ENCODE assay signal across 18 mouse cellular contexts in genomic region chr2:181154361-181154760, GRCm38 (mm10). TPM values are rescaled to one million over a fixed set of nuclear protein-coding genes. Genes with fewer than 3 reads are reported as not detected.
DNase-seq lines count a peak whose midpoint lies in the region; ATAC-seq and TF ChIP-seq lines count a peak whose summit lies in the region.
"Had no signal": no experiment of that assay in that cellular context is flagged by ENCODE, and none has a peak within 500 bp of the region (broad histone marks: within the 10 kb centered on the region; RNA-seq: fewer than 3 reads in every experiment).

No protein-coding gene starts in this region.

- ATAC-seq in heart, embryonic 13.5 days (ENCODE audit: extremely low read depth, insufficient number of reproducible peaks, low FRiP score, low TSS enrichment), result no peak
- no peak for ATAC-seq in neural tube, embryonic 15.5 days (ENCODE audit: low FRiP score)
- ATAC-seq: activated CD4-positive, CD25-positive, alpha-beta regulatory T cell, adult 4 months had no signal

- H3K9ac ChIP-seq in heart, embryonic 13.5 days, result 0 out of 2 replicates have a peak overlapping the region, but pooled peaks have one; percentile 19
- H3K9ac ChIP-seq in neural tube, embryonic 15.5 days (replicated peaks), result no peak overlapping the region
- H3K9ac ChIP-seq: embryonic facial prominence, embryonic 12.5 days had no signal

- H3K9me3 ChIP-seq in heart, embryonic 13.5 days, result no peaks in the 10 kb centered on the region
- no peaks in the 10 kb centered on the region for H3K9me3 ChIP-seq in neural tube, embryonic 15.5 days (replicated peaks)
- H3K9me3 ChIP-seq: embryonic facial prominence, embryonic 12.5 days; limb, embryonic 12.5 days had no signal

- no peak for TF ChIP-seq POLR2A in cortical plate, adult 2 months (IDR thresholded peaks at IDR 0.05; ENCODE audit: extremely low read depth, insufficient read depth, low read length)

- H3K36me3 ChIP-seq in heart, embryonic 13.5 days, result peaks cover 44% of the 10 kb centered on the region
- peaks cover 22% of the 10 kb centered on the region for H3K36me3 ChIP-seq in neural tube, embryonic 15.5 days
- H3K36me3 ChIP-seq: embryonic facial prominence, embryonic 12.5 days; limb, embryonic 12.5 days had no signal

- peaks cover 81% of the 10 kb centered on the region for H3K27me3 ChIP-seq in heart, embryonic 13.5 days (replicated peaks)
- H3K27me3 ChIP-seq in neural tube, embryonic 15.5 days (replicated peaks), result peaks cover 16% of the 10 kb centered on the region; the same call in 1 of the 2 replicates

- TF ChIP-seq CTCF in cortical plate, adult 2 months (IDR thresholded peaks at IDR 0.05; ENCODE audit: extremely low read depth, insufficient read depth, low read length), result no peak

- H3K27ac ChIP-seq in heart, embryonic 13.5 days (replicated peaks), result peak overlapping the region; percentile 93
- H3K27ac ChIP-seq in cortical plate, adult 2 months (ENCODE audit: insufficient read depth, low read length), result no peak overlapping the region
- no peak overlapping the region for H3K27ac ChIP-seq in neural tube, embryonic 15.5 days (replicated peaks)
- H3K27ac ChIP-seq: embryonic facial prominence, embryonic 12.5 days; limb, embryonic 12.5 days; macrophage had no signal

- 66% methylated on average over 3 of the region's 3 CpGs for WGBS in heart, embryonic 13.5 days
- WGBS in neural tube, embryonic 15.5 days, result 90% methylated on average over 3 of the region's 3 CpGs

- intact Hi-C loops in heart, postnatal 25 days (cut with DNase I), result no loop called here
- intact Hi-C loops in left cerebral cortex, postnatal 25 days (cut with DNase I), result loop anchor here (5.0 kb wide), 1 partner anchor 42 kb away; no protein-coding TSS in a partner anchor
- intact Hi-C loops in left cerebral cortex, postnatal 10 days (cut with DNase I), result no loop called here

- peak overlapping the region; percentile 73 for H3K4me2 ChIP-seq in heart, embryonic 13.5 days
- H3K4me2 ChIP-seq in neural tube, embryonic 15.5 days, result peak overlapping the region; percentile 70
- H3K4me2 ChIP-seq: embryonic facial prominence, embryonic 12.5 days; limb, embryonic 12.5 days had no signal

- peaks cover 49% of the 10 kb centered on the region for H3K4me1 ChIP-seq in heart, embryonic 13.5 days
- H3K4me1 ChIP-seq in cortical plate, adult 2 months (ENCODE audit: control insufficient read depth, insufficient read depth, low read length), result peaks cover 12% of the 10 kb centered on the region
- H3K4me1 ChIP-seq in neural tube, embryonic 15.5 days, result peaks cover 43% of the 10 kb centered on the region
- H3K4me1 ChIP-seq: embryonic facial prominence, embryonic 12.5 days had no signal

- no peak for DNase-seq in heart, postnatal 25 days (ENCODE audit: low spot score)
- DNase-seq in left cerebral cortex, postnatal 25 days (ENCODE audit: low spot score in 2 of 2), result peak; percentile 7 to 14
- no peak for DNase-seq in left cerebral cortex, postnatal 10 days (ENCODE audit: extremely low spot score in 1 of 2, low spot score in 2 of 2)
- no peak for DNase-seq in right cerebral cortex, postnatal 25 days
- DNase-seq: kidney, adult 18-20 months; right cerebral cortex, postnatal 4 days had no signal

- peak overlapping the region; percentile 66 for H3K4me3 ChIP-seq in heart, embryonic 13.5 days
- peak overlapping the region; percentile 97 for H3K4me3 ChIP-seq in cortical plate, adult 2 months (ENCODE audit: insufficient read depth, low read length)
- H3K4me3 ChIP-seq in neural tube, embryonic 15.5 days (replicated peaks), result peak overlapping the region; percentile 60
- H3K4me3 ChIP-seq: embryonic facial prominence, embryonic 12.5 days; limb, embryonic 12.5 days had no signal

RNA-seq across cellular contexts. Expression of gene Eef1a2, which starts 2.5 kb away (rescaled TPM):
- polyA plus RNA-seq in heart, embryonic 13.5 days (2015; fragmentation: Nextera tagmentation; extraction: Ambion mirVana), result 7.8 and 9.7 TPM in 2 replicates
- 1,000 to 10,000 TPM; 1,438 to 1,541 TPM for total RNA-seq in heart, postnatal 25 days (2021)
- 1,000 to 10,000 TPM; 1,322 to 1,385 TPM for total RNA-seq in left cerebral cortex, postnatal 25 days (2021)
- total RNA-seq in left cerebral cortex, postnatal 10 days (2021), result 100 to 1,000 TPM; 898 to 906 TPM
- 1,125 and 1,195 TPM in 2 replicates for polyA plus RNA-seq in cortical plate, adult 2 months (2012; rRNA removed)
- 15.4 and 16.8 TPM in 2 replicates for polyA plus RNA-seq in neural tube, embryonic 15.5 days (2015; fragmentation: Nextera tagmentation; extraction: Ambion mirVana)
- polyA plus RNA-seq: activated CD4-positive, CD25-positive, alpha-beta regulatory T cell, adult 4 months; liver, embryonic 16.5 days; thymus, postnatal 0 days had no signal

RNA-seq across cellular contexts. Expression of gene Kcnq2, which starts 19.3 kb away (rescaled TPM):
- polyA plus RNA-seq in heart, embryonic 13.5 days (2015; fragmentation: Nextera tagmentation; extraction: Ambion mirVana), result 0.19 TPM in 2 replicates
- under 1 TPM in 1 of 2 experiments, not detected in 1; 0.22 TPM for total RNA-seq in heart, postnatal 25 days (2021)
- 100 to 1,000 TPM; 227 to 240 TPM for total RNA-seq in left cerebral cortex, postnatal 25 days (2021)
- 100 to 1,000 TPM; 178 to 181 TPM for total RNA-seq in left cerebral cortex, postnatal 10 days (2021)
- 171 and 180 TPM in 2 replicates for polyA plus RNA-seq in cortical plate, adult 2 months (2012; rRNA removed)
- polyA plus RNA-seq in neural tube, embryonic 15.5 days (2015; fragmentation: Nextera tagmentation; extraction: Ambion mirVana), result 36.9 and 45.8 TPM in 2 replicates
- polyA plus RNA-seq: activated CD4-positive, CD25-positive, alpha-beta regulatory T cell, adult 4 months; macrophage had no signal

RNA-seq across cellular contexts. Expression of gene Ppdpf, which starts 32.7 kb away (rescaled TPM):
- polyA plus RNA-seq in heart, embryonic 13.5 days (2015; fragmentation: Nextera tagmentation; extraction: Ambion mirVana), result 180 and 188 TPM in 2 replicates
- 10 to 100 TPM; 52.0 to 55.5 TPM for total RNA-seq in heart, postnatal 25 days (2021)
- 10 to 100 TPM; 95.9 to 97.3 TPM for total RNA-seq in left cerebral cortex, postnatal 25 days (2021)
- 100 to 1,000 TPM; 111 to 117 TPM for total RNA-seq in left cerebral cortex, postnatal 10 days (2021)
- 115 and 128 TPM in 2 replicates for polyA plus RNA-seq in cortical plate, adult 2 months (2012; rRNA removed)
- polyA plus RNA-seq in neural tube, embryonic 15.5 days (2015; fragmentation: Nextera tagmentation; extraction: Ambion mirVana), result 361 and 401 TPM in 2 replicates

RNA-seq across cellular contexts. Expression of gene Ptk6, which starts 48.2 kb away (rescaled TPM):
- polyA plus RNA-seq in heart, embryonic 13.5 days (2015; fragmentation: Nextera tagmentation; extraction: Ambion mirVana), result 0.05 TPM in 1 of 2 replicates, not detected in the other
- total RNA-seq in heart, postnatal 25 days (2021), result not detected
- under 1 TPM in 1 of 2 experiments, not detected in 1; 0.09 TPM for total RNA-seq in left cerebral cortex, postnatal 25 days (2021)
- not detected for total RNA-seq in left cerebral cortex, postnatal 10 days (2021)
- 0.04 and 0.10 TPM in 2 replicates for polyA plus RNA-seq in cortical plate, adult 2 months (2012; rRNA removed)
- 0.05 TPM in 1 of 2 replicates, not detected in the other for polyA plus RNA-seq in neural tube, embryonic 15.5 days (2015; fragmentation: Nextera tagmentation; extraction: Ambion mirVana)
- total RNA-seq: adrenal gland, postnatal 4 days; heart, postnatal 14 days; layer of hippocampus, postnatal 25 days had no signal
- polyA plus RNA-seq: activated CD4-positive, CD25-positive, alpha-beta regulatory T cell, adult 4 months; embryonic facial prominence, embryonic 12.5 days; limb, embryonic 12.5 days; macrophage had no signal

RNA-seq across cellular contexts. Expression of gene Srms, which starts 58.6 kb away (rescaled TPM):
- 0.11 TPM in 1 of 2 replicates, not detected in the other for polyA plus RNA-seq in heart, embryonic 13.5 days (2015; fragmentation: Nextera tagmentation; extraction: Ambion mirVana)
- total RNA-seq in heart, postnatal 25 days (2021), result under 1 TPM; 0.25 to 0.42 TPM
- under 1 TPM in 1 of 2 experiments, not detected in 1; 0.21 TPM for total RNA-seq in left cerebral cortex, postnatal 25 days (2021)
- total RNA-seq in left cerebral cortex, postnatal 10 days (2021), result under 1 TPM; 0.21 to 0.22 TPM
- 0.50 and 0.53 TPM in 2 replicates for polyA plus RNA-seq in cortical plate, adult 2 months (2012; rRNA removed)
- polyA plus RNA-seq in neural tube, embryonic 15.5 days (2015; fragmentation: Nextera tagmentation; extraction: Ambion mirVana), result 0.17 and 0.36 TPM in 2 replicates
- polyA plus RNA-seq: macrophage had no signal

Comparison
In these comparisons a context has a peak if more than half of its experiments do, and no peak if none do; other contexts are left out.
1. DNase-seq: peak in left cerebral cortex, postnatal 25 days (2 of 2); none in heart, postnatal 25 days (single experiment), left cerebral cortex, postnatal 10 days (0 of 2) and right cerebral cortex, postnatal 25 days (single experiment).
2. RNA of gene Kcnq2, which starts 19.3 kb away (total RNA-seq): 227 to 240 TPM in left cerebral cortex, postnatal 25 days and 178 to 181 TPM in left cerebral cortex, postnatal 10 days; 0.22 TPM in heart, postnatal 25 days; every median in the first group is over 100 times any median in the second.
3. Peak in every context shown above with its lines, with median percentiles within 50 percentile points of each other: H3K4me3 ChIP-seq.